8 mouse cellular contexts compared by ENCODE assay signal in genomic region chr16:10640041-10640440, GRCm38 (mm10).
DNase-seq lines count a peak whose midpoint lies in the region; ATAC-seq and TF ChIP-seq lines count a peak whose summit lies in the region.

No protein-coding gene starts in this region.

- H3K9ac ChIP-seq in heart, embryonic 16.5 days (ENCODE audit: low read length): no peak overlapping the region
- H3K9ac ChIP-seq in lung, postnatal 0 days (replicated peaks; ENCODE audit: low read depth): no peak overlapping the region

- H3K36me3 ChIP-seq in embryonic facial prominence, embryonic 10.5 days (replicated peaks): no peaks in the 10 kb centered on the region
- H3K36me3 ChIP-seq in heart, embryonic 16.5 days (ENCODE audit: control insufficient read depth, insufficient read depth): peaks cover 2% of the 10 kb centered on the region; the same call in 1 of the 2 replicates
- H3K36me3 ChIP-seq in lung, postnatal 0 days (ENCODE audit: insufficient read depth, low read length): no peaks in the 10 kb centered on the region

- peak; percentile 91 for TF ChIP-seq CTCF in lung, postnatal 0 days (IDR thresholded peaks at IDR 0.05)

- 6% methylated on average over 5 of the region's 5 CpGs for WGBS in embryonic facial prominence, embryonic 10.5 days
- 3% methylated on average over 5 of the region's 5 CpGs for WGBS in heart, embryonic 16.5 days
- WGBS in lung, postnatal 0 days: 7% methylated on average over 5 of the region's 5 CpGs

- DNase-seq in CD4-positive helper T cell, adult 2 months (ENCODE audit: low read depth, low spot score): peak; percentile 80
- DNase-seq in adrenal gland, adult 2 months: peak; percentile 79
- DNase-seq in embryonic facial prominence, embryonic 10.5 days (ENCODE audit: low spot score): peak; percentile 87
- DNase-seq in kidney, postnatal 14 days: peak; percentile 83
- DNase-seq in lung, postnatal 0 days (ENCODE audit: low spot score): peak; percentile 91
- DNase-seq in ovary, postnatal 10 days (ENCODE audit: low spot score): peak; percentile 45
- DNase-seq in thymus, postnatal 0 days (ENCODE audit: low spot score): peak; percentile 85

- peaks cover 26% of the 10 kb centered on the region for H3K4me1 ChIP-seq in embryonic facial prominence, embryonic 10.5 days
- H3K4me1 ChIP-seq in heart, embryonic 16.5 days (ENCODE audit: control insufficient read depth, insufficient read depth, low read length): peaks cover 34% of the 10 kb centered on the region
- peaks cover 10% of the 10 kb centered on the region; the same call in 1 of the 2 replicates for H3K4me1 ChIP-seq in lung, postnatal 0 days (ENCODE audit: insufficient read depth, low read depth, low read length)

- no peaks in the 10 kb centered on the region for H3K27me3 ChIP-seq in embryonic facial prominence, embryonic 10.5 days (replicated peaks; ENCODE audit: low read depth, poor library complexity, severe bottlenecking)
- H3K27me3 ChIP-seq in heart, embryonic 16.5 days (ENCODE audit: control insufficient read depth, insufficient read depth, low read length): no peaks in the 10 kb centered on the region
- H3K27me3 ChIP-seq in lung, postnatal 0 days (replicated peaks; ENCODE audit: insufficient read depth, low read length): no peaks in the 10 kb centered on the region

- H3K9me3 ChIP-seq in embryonic facial prominence, embryonic 10.5 days: no peaks in the 10 kb centered on the region
- no peaks in the 10 kb centered on the region for H3K9me3 ChIP-seq in heart, embryonic 16.5 days (replicated peaks; ENCODE audit: control insufficient read depth, low read length)
- H3K9me3 ChIP-seq in lung, postnatal 0 days (ENCODE audit: low read length): no peaks in the 10 kb centered on the region

- ATAC-seq in heart, embryonic 16.5 days (replicated peaks; ENCODE audit: extremely low read depth, insufficient read depth, low FRiP score): peak; percentile 57; the same call in 1 of the 2 replicates
- peak; percentile 59 for ATAC-seq in lung, postnatal 0 days

- no peak overlapping the region for H3K27ac ChIP-seq in embryonic facial prominence, embryonic 10.5 days (replicated peaks)
- 0 out of 2 replicates have a peak overlapping the region, but pooled peaks have one; percentile 6 for H3K27ac ChIP-seq in heart, embryonic 16.5 days (ENCODE audit: low read length)
- H3K27ac ChIP-seq in lung, postnatal 0 days (ENCODE audit: low read length): no peak overlapping the region

- no peak overlapping the region for H3K4me3 ChIP-seq in embryonic facial prominence, embryonic 10.5 days
- no peak overlapping the region for H3K4me3 ChIP-seq in heart, embryonic 16.5 days (ENCODE audit: low read length)
- no peak overlapping the region for H3K4me3 ChIP-seq in lung, postnatal 0 days (ENCODE audit: low read depth, low read length)

- no peak for TF ChIP-seq EP300 in lung, postnatal 0 days (IDR thresholded peaks at IDR 0.05)

- H3K4me2 ChIP-seq in heart, embryonic 16.5 days (ENCODE audit: low read depth, low read length): no peak overlapping the region
- H3K4me2 ChIP-seq in lung, postnatal 0 days (replicated peaks; ENCODE audit: low read depth, low read length): no peak overlapping the region
